Mouse (Mus musculus): Measurements from ENCODE around the gene Tspan18.

The Tspan18 gene

DNA sequence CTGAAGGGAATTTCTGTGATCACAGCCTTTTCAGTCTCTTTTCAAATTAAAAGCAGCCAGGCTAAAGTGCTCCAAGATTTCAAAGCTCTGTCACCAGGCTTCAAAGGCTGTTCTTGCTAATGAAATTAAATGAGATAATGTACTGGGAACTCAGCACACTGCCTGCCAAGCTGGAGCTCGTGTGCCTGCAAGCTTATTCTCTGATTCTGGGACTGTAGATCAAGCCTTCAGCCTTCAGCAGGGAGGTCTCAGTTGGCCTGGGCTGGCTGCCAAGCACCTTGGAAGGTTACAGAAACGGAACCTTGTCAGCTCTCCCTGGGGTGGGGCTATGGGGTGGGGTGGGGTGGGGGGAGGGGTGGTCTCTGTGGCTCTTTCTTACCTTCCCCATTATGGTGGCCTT, 171.0 kb downstream of the Tspan18 start:
- DNase-seq (ENCODE audit: low read depth, low spot score): no peak

DNA sequence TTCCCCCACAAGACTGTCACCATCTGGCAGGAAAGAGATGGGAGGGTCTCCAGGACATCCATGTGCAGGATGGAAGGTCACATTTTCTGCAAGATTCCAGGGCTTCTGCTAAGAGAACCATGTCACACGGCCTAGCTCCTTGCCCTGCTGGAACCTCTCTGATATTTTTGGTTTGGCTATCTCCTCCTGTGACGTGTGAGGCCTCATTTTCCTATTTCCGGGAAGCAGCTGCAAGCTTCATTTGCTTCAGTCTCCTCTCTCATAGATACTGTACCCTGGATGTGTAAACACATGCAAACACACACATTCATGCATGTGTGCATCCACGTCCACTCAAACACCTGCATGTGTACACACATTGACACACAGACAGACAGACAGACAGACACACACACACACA, 171.5 kb downstream of the Tspan18 start:
- DNase-seq (ENCODE audit: low read depth, low spot score): no peak

DNA sequence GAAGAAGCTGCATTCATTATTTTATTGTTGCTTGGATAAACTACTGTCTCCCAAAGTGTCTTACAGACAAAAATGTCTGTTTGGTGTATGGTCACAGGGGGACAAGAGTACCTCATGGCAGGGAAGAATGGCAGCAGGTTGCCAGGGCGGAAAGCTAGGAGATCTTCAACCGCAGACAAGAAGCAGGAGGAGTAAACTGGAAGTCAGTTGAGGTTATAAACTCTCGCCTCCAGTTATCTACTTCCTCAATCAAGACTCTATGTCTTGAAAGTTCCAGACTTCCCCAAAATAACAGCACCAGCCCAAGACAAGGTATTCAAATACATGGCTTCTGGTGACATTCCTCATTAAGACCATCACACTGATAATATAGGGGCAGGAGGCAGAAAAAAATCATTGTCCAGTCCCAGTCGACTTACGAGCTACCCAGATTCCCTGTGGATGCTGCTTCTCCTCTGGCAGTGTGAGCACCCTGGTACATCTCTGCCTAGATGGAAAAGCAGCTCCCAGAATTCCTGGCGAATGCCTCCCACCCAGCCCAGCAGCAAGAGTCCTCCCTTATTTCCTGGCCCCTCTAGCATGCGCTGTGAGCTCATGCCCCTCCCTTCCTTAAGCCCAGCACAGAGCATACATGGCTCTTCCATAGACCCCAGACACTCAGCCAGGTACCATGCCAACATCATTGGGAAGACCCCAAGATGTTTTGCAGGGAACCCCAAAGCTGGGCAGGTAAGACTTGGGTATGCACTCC, 172.2 kb downstream of the Tspan18 start:
- no peak for DNase-seq (ENCODE audit: low read depth, low spot score)

DNA sequence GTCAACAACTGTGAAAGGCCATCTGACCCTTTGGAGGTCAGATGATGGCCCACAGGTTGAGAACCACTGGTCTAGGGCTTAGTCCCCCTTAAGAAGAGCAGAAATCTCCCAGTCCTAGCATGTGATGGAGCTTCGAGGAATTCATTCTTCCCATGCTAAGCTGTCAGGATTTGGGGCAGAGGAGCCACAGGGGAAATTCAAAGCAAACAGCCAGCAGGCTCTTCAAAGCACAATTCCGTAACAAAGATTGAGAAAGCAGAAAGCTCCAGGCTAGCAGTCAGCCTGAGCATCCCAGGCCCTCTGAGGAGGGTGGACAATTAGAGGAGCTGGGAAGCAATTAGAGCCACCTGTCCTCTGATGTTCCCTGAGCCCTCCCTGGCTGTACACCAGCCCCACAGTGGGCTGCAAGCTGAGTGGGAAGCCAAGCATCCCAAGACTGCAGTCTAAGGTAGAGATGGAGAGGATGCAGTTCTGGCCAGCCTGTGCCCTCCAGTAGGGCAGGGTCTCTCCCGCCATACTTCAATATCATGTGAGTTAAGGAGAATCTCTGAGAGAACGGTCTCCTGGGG, 173.8 kb downstream of the Tspan18 start:
- no peak for DNase-seq (ENCODE audit: low read depth, low spot score)

DNA sequence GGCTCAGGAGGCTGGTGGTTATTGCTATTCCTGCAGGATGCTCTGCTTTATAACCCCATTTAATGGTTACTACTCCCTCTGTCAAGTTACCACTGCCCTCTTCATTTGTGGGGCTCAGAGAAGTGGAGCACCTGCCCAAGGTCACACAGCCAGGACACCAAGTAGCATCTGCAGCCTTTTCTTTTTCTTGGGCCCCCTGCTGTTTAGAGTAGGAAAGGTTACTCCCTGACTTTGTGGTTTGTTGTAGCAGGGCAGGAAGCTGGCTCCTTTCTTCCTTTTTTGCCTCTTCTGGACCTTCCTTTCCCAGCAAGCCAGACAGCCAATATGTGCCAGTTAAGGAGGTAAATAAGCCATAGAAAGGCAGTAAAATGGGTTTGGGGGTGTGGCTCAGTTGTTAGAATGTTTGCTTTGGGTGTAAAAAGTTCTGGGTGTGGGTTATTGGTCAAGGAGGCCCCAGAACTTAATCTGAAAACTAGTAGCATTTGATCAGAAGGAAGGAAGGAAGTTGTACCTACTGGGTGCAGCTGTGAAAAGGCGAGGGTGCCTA, 179.7 kb downstream of the Tspan18 start:
- no peak for DNase-seq (ENCODE audit: low read depth, low spot score)

DNA sequence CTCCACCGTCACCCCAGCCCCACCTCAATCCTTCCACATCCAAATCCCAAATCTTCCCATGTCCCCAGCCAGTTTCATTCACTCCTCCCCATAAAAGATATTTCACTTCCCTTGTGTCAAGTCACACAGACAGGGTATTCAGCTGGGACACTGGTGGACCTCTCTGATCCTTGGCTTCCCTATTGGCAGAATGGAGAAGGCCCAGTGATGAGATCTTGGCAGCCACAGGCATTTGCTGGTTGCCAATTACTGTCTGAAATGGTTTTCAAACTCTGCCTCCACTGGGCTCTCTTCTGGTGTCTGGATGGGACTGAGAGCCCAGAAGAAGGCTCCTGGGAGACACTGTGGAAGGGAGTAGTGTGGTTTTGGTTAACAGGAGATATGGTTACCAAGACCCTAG, 180.5 kb downstream of the Tspan18 start:
- no peak for DNase-seq (ENCODE audit: low read depth, low spot score)

DNA sequence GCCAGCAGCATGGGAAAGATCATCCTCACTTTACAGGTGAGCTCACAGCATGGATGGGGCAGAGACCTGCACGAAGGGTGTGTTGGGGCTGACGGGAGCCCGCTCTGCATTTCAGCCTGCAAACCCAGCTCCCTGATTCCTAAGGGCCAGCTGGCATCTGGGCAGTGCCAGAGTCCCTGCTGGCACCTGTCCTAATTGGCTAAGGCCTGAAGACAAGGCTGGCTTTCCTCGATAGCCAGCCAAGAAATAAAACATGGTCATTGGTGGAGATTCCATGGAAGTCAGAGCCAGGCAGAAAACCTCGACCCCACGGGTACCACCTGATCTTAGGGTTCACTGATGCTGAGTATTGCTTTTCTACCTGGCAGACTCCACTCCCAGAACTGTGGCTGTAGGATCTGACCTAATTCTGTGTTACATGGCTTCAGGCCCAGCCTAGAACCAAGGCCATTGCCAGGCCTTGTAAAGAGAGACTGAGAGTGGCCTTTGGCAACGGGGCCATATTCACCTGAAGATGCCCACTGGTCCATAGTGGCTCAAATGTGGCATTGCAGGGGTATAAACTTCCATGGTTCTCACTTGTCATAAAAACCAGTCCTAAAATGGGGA, 181.3 kb downstream of the Tspan18 start:
- no peak for DNase-seq (ENCODE audit: low read depth, low spot score)

DNA sequence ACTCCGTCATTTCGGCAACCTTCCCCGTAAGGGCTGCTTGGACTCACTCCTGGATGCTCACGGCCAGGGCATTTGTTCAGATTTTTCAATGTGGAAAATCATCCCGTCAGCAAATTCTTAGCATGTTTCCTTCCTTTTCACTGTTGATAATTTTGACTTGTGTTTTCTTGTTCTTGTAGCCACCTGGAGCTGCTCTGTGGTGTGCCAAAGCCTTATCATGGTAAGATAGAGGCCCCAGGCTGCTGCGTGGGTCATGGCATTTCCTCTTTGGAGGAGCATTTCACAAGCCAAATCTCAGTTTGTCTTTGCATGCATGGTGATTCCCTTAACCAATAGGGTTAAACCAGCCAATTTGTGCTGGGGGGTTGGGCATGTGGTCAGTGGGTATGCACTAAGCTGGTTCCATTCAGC, 182.1 kb downstream of the Tspan18 start:
- DNase-seq (ENCODE audit: low read depth, low spot score): no peak
